Comparison of ENCODE assay signal across 30 mouse cellular contexts in the genomic region with DNA sequence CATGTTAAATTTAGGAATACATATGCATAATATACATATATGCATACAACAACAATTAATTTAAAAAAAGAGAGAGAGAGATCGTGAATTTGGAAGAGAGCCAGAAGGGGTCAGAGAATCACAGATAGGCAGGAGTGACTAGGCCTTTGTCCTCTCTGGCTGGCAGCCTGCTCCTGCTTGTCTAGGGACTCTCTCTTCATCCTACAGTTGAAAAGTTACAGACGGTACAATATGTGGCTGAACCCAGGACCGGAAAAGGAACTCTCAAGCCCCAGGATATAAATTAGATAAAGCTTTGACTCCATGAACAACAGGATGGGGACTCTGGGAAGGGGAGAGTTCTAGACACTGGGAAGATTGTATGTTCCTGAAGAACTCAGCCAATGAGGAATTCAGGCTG. TPM values are rescaled to one million over a fixed set of nuclear protein-coding genes. Genes with fewer than 3 reads are reported as not detected.
"Had no signal": no experiment of that assay in that cellular context is flagged by ENCODE, and none has a peak within 500 bp of the region (broad histone marks: within the 10 kb centered on the region; RNA-seq: fewer than 3 reads in every experiment).

No protein-coding gene starts in this region.

- ATAC-seq: liver, embryonic 12.5 days had no signal

- DNase-seq: kidney, adult 9 months; kidney, postnatal 14 days; kidney, postnatal 4 days; left cerebral cortex, postnatal 4 days; lung, adult 2 months; lung, postnatal 14 days; lung, postnatal 4 days; midbrain, embryonic 14.5 days; thymus, postnatal 25 days had no signal

- H3K36me3 ChIP-seq: limb, embryonic 12.5 days; limb, embryonic 15.5 days; liver, embryonic 12.5 days; liver, embryonic 15.5 days had no signal

- H3K4me1 ChIP-seq: limb, embryonic 12.5 days; limb, embryonic 15.5 days; liver, embryonic 12.5 days; liver, embryonic 15.5 days had no signal

- H3K27ac ChIP-seq: limb, embryonic 12.5 days; limb, embryonic 15.5 days; liver, embryonic 12.5 days; liver, embryonic 15.5 days had no signal

- H3K9me3 ChIP-seq: limb, embryonic 12.5 days; limb, embryonic 15.5 days; liver, embryonic 12.5 days; liver, embryonic 15.5 days had no signal

- H3K4me2 ChIP-seq: limb, embryonic 12.5 days; limb, embryonic 15.5 days; liver, embryonic 12.5 days; liver, embryonic 15.5 days; midbrain, embryonic 11.5 days had no signal

- H3K4me3 ChIP-seq: limb, embryonic 12.5 days; limb, embryonic 15.5 days; liver, embryonic 12.5 days; liver, embryonic 15.5 days had no signal

- H3K27me3 ChIP-seq: limb, embryonic 12.5 days; limb, embryonic 15.5 days; liver, embryonic 12.5 days; liver, embryonic 15.5 days had no signal

- H3K9ac ChIP-seq: limb, embryonic 12.5 days; limb, embryonic 15.5 days; liver, embryonic 12.5 days; liver, embryonic 15.5 days had no signal

RNA-seq across cellular contexts. Expression of gene Gm17364, which starts 12.5 kb away (rescaled TPM):
- total RNA-seq: layer of hippocampus, adult 18-20 months; layer of hippocampus, postnatal 14 days; left cerebral cortex, adult 8-10 months; left cerebral cortex, postnatal 14 days; left cerebral cortex, postnatal 4 days; megakaryocyte progenitor cell, adult 5-6 weeks; megakaryocyte-erythroid progenitor cell, adult 5-6 weeks; midbrain, postnatal 0 days had no signal
- polyA plus RNA-seq: kidney, embryonic 16.5 days; limb, embryonic 12.5 days; limb, embryonic 15.5 days; liver, embryonic 12.5 days; liver, embryonic 15.5 days; lung, adult 2 months; lung, embryonic 16.5 days; midbrain, embryonic 11.5 days; midbrain, embryonic 14.5 days; midbrain, postnatal 0 days; neural tube, embryonic 11.5 days; neural tube, embryonic 14.5 days; small intestine, adult 2 months; spleen, adult 2 months; stomach, embryonic 16.5 days; testis, adult 2 months; thymus, postnatal 0 days had no signal
